9 mouse cellular contexts compared by ENCODE assay signal in genomic region chr13:54757093-54757830, GRCm38 (mm10). TPM values are rescaled to one million over a fixed set of nuclear protein-coding genes. Genes with fewer than 3 reads are reported as not detected.
DNase-seq lines count a peak whose midpoint lies in the region; ATAC-seq and TF ChIP-seq lines count a peak whose summit lies in the region.
"Had no signal": no experiment of that assay in that cellular context is flagged by ENCODE, and none has a peak within 500 bp of the region (broad histone marks: within the 10 kb centered on the region; RNA-seq: fewer than 3 reads in every experiment).

No protein-coding gene starts in this region.

- peak overlapping the region; percentile 68 for H3K4me2 ChIP-seq in heart, embryonic 13.5 days
- peak overlapping the region; percentile 80 for H3K4me2 ChIP-seq in forebrain, embryonic 11.5 days (ENCODE audit: low read depth, low read length, severe bottlenecking)
- peak overlapping the region; percentile 50 for H3K4me2 ChIP-seq in liver, embryonic 13.5 days

- no peak overlapping the region for H3K27ac ChIP-seq in heart, embryonic 13.5 days (replicated peaks)
- H3K27ac ChIP-seq in ES-E14 (ENCODE audit: insufficient read depth, low read depth, low read length, poor library complexity, severe bottlenecking) = no peak overlapping the region
- 0 out of 2 replicates have a peak overlapping the region, but pooled peaks have one; percentile 84 for H3K27ac ChIP-seq in forebrain, embryonic 11.5 days (ENCODE audit: low read depth, low read length)
- no peak overlapping the region for H3K27ac ChIP-seq in liver, embryonic 13.5 days

- no peaks in the 10 kb centered on the region for H3K36me3 ChIP-seq in heart, embryonic 13.5 days
- no peaks in the 10 kb centered on the region for H3K36me3 ChIP-seq in ES-E14 (ENCODE audit: control insufficient read depth, insufficient read depth, low read length, poor library complexity, severe bottlenecking)
- H3K36me3 ChIP-seq in forebrain, embryonic 11.5 days (ENCODE audit: control insufficient read depth, insufficient read depth, low read length) = no peaks in the 10 kb centered on the region
- no peaks in the 10 kb centered on the region for H3K36me3 ChIP-seq in liver, embryonic 13.5 days

- peaks cover 9% of the 10 kb centered on the region for H3K4me1 ChIP-seq in heart, embryonic 13.5 days
- H3K4me1 ChIP-seq in ES-E14 (ENCODE audit: control insufficient read depth in 2 of 2, insufficient read depth in 2 of 2, low read length in 2 of 2, poor library complexity in 1 of 2) = peaks cover 0 to 7% of the 10 kb centered on the region in 2 experiments; a peak in 2 of 4 replicates
- peaks cover 11% of the 10 kb centered on the region for H3K4me1 ChIP-seq in forebrain, embryonic 11.5 days (replicated peaks; ENCODE audit: control insufficient read depth, insufficient read depth, low read length)
- H3K4me1 ChIP-seq in liver, embryonic 13.5 days (replicated peaks) = peaks cover 2% of the 10 kb centered on the region; the same call in 1 of the 2 replicates

- peak overlapping the region; percentile 47 for H3K4me3 ChIP-seq in heart, embryonic 13.5 days
- peak overlapping the region; percentile 65 to 83 for H3K4me3 ChIP-seq in ES-E14 (ENCODE audit: insufficient read depth in 1 of 2, low read depth in 1 of 2, low read length in 2 of 2, poor library complexity in 1 of 2, severe bottlenecking in 1 of 2)
- peak overlapping the region; percentile 41 for H3K4me3 ChIP-seq in forebrain, embryonic 11.5 days (ENCODE audit: low read depth, low read length)
- no peak overlapping the region for H3K4me3 ChIP-seq in liver, embryonic 13.5 days (replicated peaks)

- peaks cover 95% of the 10 kb centered on the region for H3K27me3 ChIP-seq in heart, embryonic 13.5 days (replicated peaks)
- no peaks in the 10 kb centered on the region for H3K27me3 ChIP-seq in forebrain, embryonic 11.5 days (ENCODE audit: control insufficient read depth, insufficient read depth, low read length)
- peaks cover 87% of the 10 kb centered on the region for H3K27me3 ChIP-seq in liver, embryonic 13.5 days

- DNase-seq in heart, postnatal 4 days = no peak
- no peak for DNase-seq in ES-E14 (ENCODE audit: low read depth, low spot score)
- DNase-seq in forebrain, embryonic 11.5 days (ENCODE audit: low spot score) = no peak
- DNase-seq in liver, embryonic 13.5 days = no peak
- DNase-seq in layer of hippocampus, postnatal 36 days = no peak
- no peak for DNase-seq in gastrocnemius, postnatal 4 days (ENCODE audit: low spot score in 2 of 2)

- H3K9ac ChIP-seq in heart, embryonic 13.5 days = no peak overlapping the region
- H3K9ac ChIP-seq in ES-E14 (ENCODE audit: insufficient read depth, low read depth, low read length, poor library complexity, severe bottlenecking) = peak overlapping the region; percentile 2; the same call in 1 of the 2 replicates
- peak overlapping the region; percentile 49; the same call in 1 of the 2 replicates for H3K9ac ChIP-seq in forebrain, embryonic 11.5 days (ENCODE audit: low read length)
- no peak overlapping the region for H3K9ac ChIP-seq in liver, embryonic 13.5 days

- no peak for ATAC-seq in heart, embryonic 13.5 days (ENCODE audit: extremely low read depth, insufficient number of reproducible peaks, low FRiP score, low TSS enrichment)
- no peak for ATAC-seq in forebrain, embryonic 11.5 days (replicated peaks; ENCODE audit: low FRiP score)
- ATAC-seq in liver, embryonic 13.5 days (ENCODE audit: low read depth) = no peak
- no peak for ATAC-seq in CD4-positive, CD25-positive, alpha-beta regulatory T cell, adult 4 months

- no peaks in the 10 kb centered on the region for H3K9me3 ChIP-seq in heart, embryonic 13.5 days
- H3K9me3 ChIP-seq in ES-E14 (ENCODE audit: control insufficient read depth, insufficient read depth, low read depth, low read length) = no peaks in the 10 kb centered on the region
- no peaks in the 10 kb centered on the region for H3K9me3 ChIP-seq in forebrain, embryonic 11.5 days (ENCODE audit: control insufficient read depth, low read length)
- no peaks in the 10 kb centered on the region for H3K9me3 ChIP-seq in liver, embryonic 13.5 days (replicated peaks)

- in situ Hi-C loops in ES-E14 (cut with MboI; ENCODE audit: low sequenced_read_pairs in 2 of 2, unreplicated experiment in 2 of 2) = no loop called here

- WGBS in heart, embryonic 13.5 days = 37% methylated on average over 10 of the region's 10 CpGs
- WGBS in forebrain, embryonic 11.5 days = 38% methylated on average over 10 of the region's 10 CpGs
- WGBS in liver, embryonic 13.5 days (ENCODE audit: insufficient replicate concordance) = 43% methylated on average over 10 of the region's 10 CpGs

TF ChIP-seq in ES-E14, 5 proteins besides CTCF, POLR2A, EP300 and RAD21:
- no peak for TF ChIP-seq MAFK (IDR thresholded peaks at IDR 0.05; ENCODE audit: insufficient read depth, low read depth, low read length)
- no peak for TF ChIP-seq ZNF384 (IDR thresholded peaks at IDR 0.05; ENCODE audit: low read depth, low read length)
- TF ChIP-seq CHD2 (IDR thresholded peaks at IDR 0.05; ENCODE audit: low read depth, low read length) = no peak
- no peak for TF ChIP-seq HCFC1 (IDR thresholded peaks at IDR 0.05; ENCODE audit: borderline replicate concordance, insufficient read depth, low read length)
- no peak for TF ChIP-seq ZC3H11A (IDR thresholded peaks at IDR 0.05; ENCODE audit: borderline replicate concordance, low read depth, low read length)

RNA-seq across cellular contexts. Expression of gene Gprin1, which starts 7.6 kb away (rescaled TPM):
- polyA plus RNA-seq in heart, embryonic 13.5 days (2015; fragmentation: Nextera tagmentation; extraction: Ambion mirVana) = not detected in 2 replicates
- under 1 TPM; 0.10 to 0.11 TPM for total RNA-seq in heart, postnatal 4 days (2021)
- 0.37 and 0.58 TPM in 2 replicates for total RNA-seq in ES-E14 (2012; rRNA removed)
- 8.2 and 13.5 TPM in 2 replicates for polyA plus RNA-seq in forebrain, embryonic 11.5 days (2014; fragmentation: Nextera tagmentation; extraction: Ambion mirVana)
- polyA plus RNA-seq in liver, embryonic 13.5 days (2015; fragmentation: Nextera tagmentation; extraction: Ambion mirVana) = 0.02 and 0.05 TPM in 2 replicates
- total RNA-seq in layer of hippocampus, postnatal 36 days (2021) = 100 to 1,000 TPM; 135 to 142 TPM
- not detected for polyA plus RNA-seq in CD4-positive, CD25-positive, alpha-beta regulatory T cell, adult 4 months (2017; shearing (Covaris generic))
- under 1 TPM; 0.76 to 0.78 TPM for total RNA-seq in gastrocnemius, postnatal 4 days (2021)

RNA-seq across cellular contexts. Expression of gene Sncb, which starts 9.1 kb away (rescaled TPM):
- polyA plus RNA-seq in heart, embryonic 13.5 days (2015; fragmentation: Nextera tagmentation; extraction: Ambion mirVana) = not detected in 2 replicates
- total RNA-seq in heart, postnatal 4 days (2021) = not detected
- total RNA-seq in ES-E14 (2012; rRNA removed) = 0.16 TPM in 1 of 2 replicates, not detected in the other
- polyA plus RNA-seq in forebrain, embryonic 11.5 days (2014; fragmentation: Nextera tagmentation; extraction: Ambion mirVana) = 1.3 and 2.6 TPM in 2 replicates
- not detected in 2 replicates for polyA plus RNA-seq in liver, embryonic 13.5 days (2015; fragmentation: Nextera tagmentation; extraction: Ambion mirVana)
- 100 to 1,000 TPM; 602 to 611 TPM for total RNA-seq in layer of hippocampus, postnatal 36 days (2021)
- polyA plus RNA-seq in CD4-positive, CD25-positive, alpha-beta regulatory T cell, adult 4 months (2017; shearing (Covaris generic)) = 1 to 10 TPM in 1 of 2 experiments, under 1 TPM in 1; 0.30 to 1.1 TPM
- total RNA-seq in gastrocnemius, postnatal 4 days (2021) = under 1 TPM in 1 of 2 experiments, not detected in 1; 0.20 TPM

RNA-seq across cellular contexts. Expression of gene Eif4e1b, which starts 26.5 kb away (rescaled TPM):
- not detected in 2 replicates for polyA plus RNA-seq in heart, embryonic 13.5 days (2015; fragmentation: Nextera tagmentation; extraction: Ambion mirVana)
- total RNA-seq in heart, postnatal 4 days (2021) = not detected
- 0.37 and 0.54 TPM in 2 replicates for total RNA-seq in ES-E14 (2012; rRNA removed)
- polyA plus RNA-seq in forebrain, embryonic 11.5 days (2014; fragmentation: Nextera tagmentation; extraction: Ambion mirVana) = not detected in 2 replicates
- polyA plus RNA-seq in liver, embryonic 13.5 days (2015; fragmentation: Nextera tagmentation; extraction: Ambion mirVana) = not detected in 2 replicates
- total RNA-seq in layer of hippocampus, postnatal 36 days (2021) = not detected
- not detected for polyA plus RNA-seq in CD4-positive, CD25-positive, alpha-beta regulatory T cell, adult 4 months (2017; shearing (Covaris generic))
- not detected for total RNA-seq in gastrocnemius, postnatal 4 days (2021)
- total RNA-seq: layer of hippocampus, postnatal 25 days had no signal

RNA-seq across cellular contexts. Expression of gene Tspan17, which starts 31.9 kb away (rescaled TPM):
- 5.3 TPM in 2 replicates for polyA plus RNA-seq in heart, embryonic 13.5 days (2015; fragmentation: Nextera tagmentation; extraction: Ambion mirVana)
- 10 to 100 TPM in 1 of 2 experiments, 1 to 10 TPM in 1; 9.1 to 12.8 TPM for total RNA-seq in heart, postnatal 4 days (2021)
- total RNA-seq in ES-E14 (2012; rRNA removed) = 9.8 and 10.4 TPM in 2 replicates
- 6.9 and 8.1 TPM in 2 replicates for polyA plus RNA-seq in forebrain, embryonic 11.5 days (2014; fragmentation: Nextera tagmentation; extraction: Ambion mirVana)
- polyA plus RNA-seq in liver, embryonic 13.5 days (2015; fragmentation: Nextera tagmentation; extraction: Ambion mirVana) = 1.5 and 2.0 TPM in 2 replicates
- total RNA-seq in layer of hippocampus, postnatal 36 days (2021) = 100 to 1,000 TPM in 1 of 2 experiments, 10 to 100 TPM in 1; 83.4 to 109 TPM
- 1 to 10 TPM; 2.1 to 2.7 TPM for polyA plus RNA-seq in CD4-positive, CD25-positive, alpha-beta regulatory T cell, adult 4 months (2017; shearing (Covaris generic))
- 10 to 100 TPM; 27.8 to 28.0 TPM for total RNA-seq in gastrocnemius, postnatal 4 days (2021)

RNA-seq across cellular contexts. Expression of gene Cdhr2, which starts 56.0 kb away (rescaled TPM):
- polyA plus RNA-seq in heart, embryonic 13.5 days (2015; fragmentation: Nextera tagmentation; extraction: Ambion mirVana) = 0.45 TPM in 1 of 2 replicates, not detected in the other
- not detected for total RNA-seq in heart, postnatal 4 days (2021)
- total RNA-seq in ES-E14 (2012; rRNA removed) = 0.31 and 0.69 TPM in 2 replicates
- polyA plus RNA-seq in forebrain, embryonic 11.5 days (2014; fragmentation: Nextera tagmentation; extraction: Ambion mirVana) = not detected in 2 replicates
- polyA plus RNA-seq in liver, embryonic 13.5 days (2015; fragmentation: Nextera tagmentation; extraction: Ambion mirVana) = 7.8 and 10.5 TPM in 2 replicates
- under 1 TPM in 1 of 2 experiments, not detected in 1; 0.22 TPM for total RNA-seq in layer of hippocampus, postnatal 36 days (2021)
- polyA plus RNA-seq in CD4-positive, CD25-positive, alpha-beta regulatory T cell, adult 4 months (2017; shearing (Covaris generic)) = not detected
- under 1 TPM; 0.07 to 0.08 TPM for total RNA-seq in gastrocnemius, postnatal 4 days (2021)

Comparison
In these comparisons a context has a peak if more than half of its experiments do, and no peak if none do; other contexts are left out.
1. H3K9ac ChIP-seq: peak in ES-E14 (single experiment) and forebrain, embryonic 11.5 days (single experiment); none in heart, embryonic 13.5 days (single experiment) and liver, embryonic 13.5 days (single experiment).
2. RNA of gene Gprin1, which starts 7.6 kb away (total RNA-seq): 135 to 142 TPM in layer of hippocampus, postnatal 36 days; 0.76 to 0.78 TPM in gastrocnemius, postnatal 4 days, 0.37 to 0.58 TPM in ES-E14 and 0.10 to 0.11 TPM in heart, postnatal 4 days; every median in the first group is over 10 times any median in the second.
3. RNA of gene Sncb, which starts 9.1 kb away (total RNA-seq): 602 to 611 TPM in layer of hippocampus, postnatal 36 days; 0.20 TPM in gastrocnemius, postnatal 4 days, 0.16 TPM in ES-E14 and not detected in heart, postnatal 4 days; every median in the first group is over 100 times any median in the second.
4. Peak in every context shown above with its lines, with median percentiles within 50 percentile points of each other: H3K4me2 ChIP-seq.